Mouse (Mus musculus) thymus, postnatal 14 days (tissue): ENCODE results near the gene Rexo2.
"Not testable (repeated sequence)": the region's sequence is repeated elsewhere in the genome, so short reads cannot be mapped to it uniquely, and the experiment has no call there.

Experiments
- DNase-seq: peaks from one replicate; pipeline ENCODE4 v3.0.0; 2021

Rexo2 gene

DNA sequence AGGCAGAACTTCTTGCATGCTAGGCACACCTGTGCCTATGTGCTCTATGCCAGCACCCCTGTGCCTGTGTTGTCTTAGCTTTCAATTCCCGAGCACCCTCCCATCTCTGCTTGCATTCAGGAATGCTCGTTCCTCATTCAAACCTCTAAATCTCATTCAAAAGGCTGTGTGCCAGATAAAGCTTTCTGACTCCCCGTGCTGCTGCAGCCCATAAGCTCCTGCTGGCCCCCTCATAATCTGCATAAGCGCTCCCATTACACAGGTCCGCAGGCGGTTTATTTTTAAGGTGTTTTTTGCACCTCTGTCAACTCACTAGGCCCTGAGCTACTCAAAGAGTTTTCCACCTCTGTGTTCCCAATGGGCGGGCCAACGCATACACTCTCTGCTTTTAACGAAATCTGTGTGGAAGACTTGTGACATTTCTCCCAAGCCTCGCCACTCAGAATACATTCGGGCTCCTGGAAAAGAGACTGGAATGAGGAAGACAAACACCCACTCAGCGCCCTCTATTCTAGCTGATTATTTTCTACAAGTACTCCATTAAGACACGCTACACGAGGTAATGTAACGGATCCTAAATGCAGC lies 7.9 kb downstream of the Rexo2 start:
- no peak for DNase-seq

DNA sequence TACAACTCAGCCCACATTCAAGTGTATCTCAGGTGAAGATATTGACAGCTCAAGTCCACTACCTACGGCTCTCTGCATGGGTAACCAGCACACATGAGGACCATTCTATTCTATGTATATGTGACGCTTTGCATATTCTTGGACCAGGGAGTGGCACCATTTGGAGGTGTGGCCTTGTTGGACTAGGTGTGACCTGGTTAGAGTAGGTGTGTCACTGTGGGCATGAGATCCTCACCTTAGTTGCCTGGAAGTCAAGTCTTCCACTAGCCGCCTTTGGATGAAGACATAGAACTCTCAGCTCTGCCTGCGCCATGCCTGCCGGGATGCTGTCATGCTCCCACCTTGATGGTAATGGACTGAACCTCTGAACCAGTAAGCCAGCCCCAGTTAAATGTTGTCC lies 13.0 kb downstream of the Rexo2 start:
- not testable (repeated sequence) for DNase-seq

DNA sequence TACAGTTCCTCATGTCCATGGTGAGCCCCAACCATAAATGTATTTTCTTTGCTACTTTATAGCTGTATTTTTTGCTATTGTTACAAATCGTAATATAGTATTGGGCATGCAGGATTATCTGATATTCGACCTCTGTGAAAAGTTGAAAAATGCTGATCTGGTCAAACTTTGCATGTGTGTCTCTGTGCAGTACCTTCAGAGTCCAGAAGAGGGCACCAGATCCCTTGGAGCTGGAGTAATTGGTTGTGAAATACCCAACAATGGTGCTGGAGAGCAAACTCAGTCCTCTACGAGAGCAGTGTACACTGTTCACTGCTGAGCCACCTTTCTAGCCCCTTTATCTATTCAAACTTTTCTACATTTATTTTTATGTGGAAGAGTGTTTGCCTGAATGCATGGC lies 13.6 kb downstream of the Rexo2 start:
- DNase-seq, result peak; percentile 70

DNA sequence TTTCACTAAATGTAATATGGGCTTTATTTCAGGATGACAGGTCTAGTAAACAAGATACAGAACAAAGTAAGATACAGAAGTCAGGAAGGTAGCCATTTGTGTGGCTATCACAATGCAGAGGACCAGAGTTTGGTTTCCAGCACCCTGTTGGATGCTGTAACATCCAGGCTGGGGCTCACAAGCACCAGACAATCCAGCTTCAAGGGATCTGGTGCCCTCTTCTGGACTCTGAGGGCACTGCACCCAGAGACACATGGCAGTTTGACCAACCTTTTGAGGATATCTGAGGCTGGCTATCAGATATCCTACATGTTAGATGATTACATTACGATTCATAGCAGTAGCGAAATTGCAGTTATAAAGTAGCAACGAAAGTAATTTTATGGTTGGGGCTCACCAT lies 14.8 kb downstream of the Rexo2 start:
- peak; percentile 13 for DNase-seq

DNA sequence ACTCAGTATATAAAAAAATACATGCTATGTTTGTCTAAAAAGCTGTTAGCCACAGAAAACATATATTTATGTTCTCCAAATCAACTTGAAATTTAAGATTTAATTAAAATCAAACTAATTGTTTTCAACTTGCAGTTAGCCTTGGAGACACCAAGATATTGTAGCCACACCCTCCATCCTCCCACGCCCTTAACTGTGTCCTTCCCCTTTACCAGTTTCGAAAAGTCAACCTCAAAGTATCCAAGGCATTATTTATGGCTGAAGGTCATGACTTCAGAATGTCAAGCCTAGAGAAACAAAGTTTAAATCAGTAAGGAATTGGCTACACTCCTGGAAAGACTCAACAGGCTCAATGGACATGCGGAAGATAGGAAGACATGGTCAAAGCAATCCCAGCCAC lies 18.9 kb downstream of the Rexo2 start:
- no peak for DNase-seq

DNA sequence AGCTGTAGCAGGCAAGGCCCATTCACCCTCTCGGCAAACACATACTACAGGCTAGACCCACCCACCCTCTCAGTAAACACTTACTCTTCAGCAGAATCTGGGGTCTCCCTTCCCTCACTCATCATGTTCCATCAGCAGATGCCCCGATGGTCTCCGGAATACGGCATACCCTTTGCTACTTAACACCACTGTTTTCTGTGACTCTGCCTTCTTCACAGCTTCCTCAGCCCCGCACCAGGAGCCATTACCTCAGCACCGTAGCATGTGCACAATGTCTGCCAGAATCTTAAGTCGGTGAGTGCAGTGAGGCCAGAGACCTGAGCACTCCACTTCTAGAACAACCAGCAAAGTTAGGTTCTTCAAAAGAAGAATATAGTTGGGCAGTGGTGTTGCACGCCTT lies 19.7 kb downstream of the Rexo2 start:
- DNase-seq, result no peak

DNA sequence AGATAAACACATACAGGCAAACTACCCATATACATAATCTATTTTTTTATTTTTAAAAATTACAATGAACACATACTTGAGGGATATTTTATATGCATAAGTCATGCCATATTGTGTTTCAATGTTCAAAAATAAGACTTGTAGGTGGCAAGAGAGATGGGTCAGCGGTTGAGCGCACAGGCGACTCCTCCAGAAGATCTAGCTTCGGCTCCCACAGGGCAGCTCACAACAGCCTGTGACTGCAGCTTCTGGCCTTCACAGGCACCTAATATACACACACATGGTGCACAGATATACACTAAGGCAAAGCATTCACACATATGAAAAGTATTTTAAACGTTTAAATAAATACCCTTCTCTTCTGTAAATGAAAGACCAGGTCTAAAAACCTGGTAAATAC lies 21.0 kb downstream of the Rexo2 start:
- no peak for DNase-seq

DNA sequence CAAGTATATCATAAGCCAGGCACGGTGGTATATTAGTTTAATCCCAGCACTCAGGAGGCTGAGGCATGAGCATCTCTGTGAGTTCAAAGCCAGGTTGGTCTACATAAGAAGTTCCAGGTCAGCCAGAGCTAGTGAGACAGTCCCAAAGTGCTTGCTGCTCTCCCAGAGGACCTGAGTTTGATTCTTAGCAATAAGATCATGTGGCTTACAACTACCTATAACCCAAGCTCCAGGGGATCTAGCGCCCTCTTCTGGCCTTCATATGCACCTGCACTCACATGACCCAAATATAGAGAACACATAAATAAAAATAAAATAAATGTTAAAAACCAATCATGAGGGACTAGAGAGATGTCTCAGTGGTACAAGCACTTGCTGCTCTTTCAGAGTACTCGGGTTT lies 21.5 kb downstream of the Rexo2 start:
- DNase-seq, result peak; percentile 18

DNA sequence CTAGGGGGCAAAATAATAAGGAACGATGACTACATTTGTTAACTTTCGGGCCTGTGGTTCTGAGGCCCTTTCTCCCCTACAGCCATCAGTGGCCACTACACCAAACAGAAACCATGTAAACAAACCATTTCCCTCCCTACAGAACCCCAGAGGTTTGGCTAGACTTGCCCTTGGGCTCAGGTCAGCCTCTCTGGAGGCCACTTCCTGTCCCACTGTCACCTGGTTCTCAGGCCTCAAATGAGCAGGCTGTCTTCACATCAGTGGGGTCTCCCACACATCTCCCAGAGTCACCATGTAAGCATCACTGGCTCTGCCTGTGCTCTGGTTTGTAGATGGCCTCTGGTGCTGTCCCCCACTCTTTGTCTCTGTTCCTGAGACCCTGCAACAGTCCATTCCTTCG lies 24.5 kb downstream of the Rexo2 start:
- no peak for DNase-seq

DNA sequence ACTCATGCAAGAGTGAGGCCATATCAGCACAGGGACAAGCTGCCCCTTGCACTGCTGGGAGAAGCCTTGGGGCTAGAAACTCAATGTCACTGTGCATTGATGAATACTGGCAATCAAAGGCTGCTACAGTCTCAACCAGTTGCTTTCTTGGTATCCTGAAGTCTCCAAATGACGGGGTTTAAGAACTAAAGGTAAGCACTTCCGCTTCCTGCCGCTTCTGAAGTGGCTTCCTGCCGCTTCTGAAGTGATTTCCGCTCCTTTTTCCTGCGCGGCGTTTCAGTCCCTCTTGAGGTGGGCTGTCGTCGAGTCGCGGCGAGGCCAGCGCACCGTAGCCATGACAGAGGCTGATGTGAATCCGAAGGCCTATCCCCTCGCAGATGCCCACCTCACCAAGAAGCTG lies 30.4 kb downstream of the Rexo2 start:
- DNase-seq, result peak; percentile 24

DNA sequence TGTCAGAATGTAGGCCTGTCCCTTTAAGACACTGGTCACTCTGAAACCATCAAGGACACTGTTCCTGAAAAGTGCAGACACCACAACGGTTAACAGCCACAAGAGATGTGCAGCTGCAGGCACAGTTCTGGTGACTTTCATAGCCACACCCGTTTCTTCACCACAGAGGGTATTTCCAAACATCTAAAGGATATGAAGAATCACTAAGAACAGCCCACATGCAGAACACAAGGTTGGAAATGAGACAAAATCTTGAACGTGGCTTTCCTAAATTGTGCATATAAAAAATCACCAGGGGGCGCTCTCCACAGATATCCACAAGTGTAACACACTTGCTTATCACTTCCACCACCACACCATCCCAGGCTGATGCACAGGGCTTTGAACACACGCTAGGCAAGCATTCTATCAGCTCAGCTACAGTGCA lies 32.6 kb downstream of the Rexo2 start:
- DNase-seq, result peak; percentile 53

DNA sequence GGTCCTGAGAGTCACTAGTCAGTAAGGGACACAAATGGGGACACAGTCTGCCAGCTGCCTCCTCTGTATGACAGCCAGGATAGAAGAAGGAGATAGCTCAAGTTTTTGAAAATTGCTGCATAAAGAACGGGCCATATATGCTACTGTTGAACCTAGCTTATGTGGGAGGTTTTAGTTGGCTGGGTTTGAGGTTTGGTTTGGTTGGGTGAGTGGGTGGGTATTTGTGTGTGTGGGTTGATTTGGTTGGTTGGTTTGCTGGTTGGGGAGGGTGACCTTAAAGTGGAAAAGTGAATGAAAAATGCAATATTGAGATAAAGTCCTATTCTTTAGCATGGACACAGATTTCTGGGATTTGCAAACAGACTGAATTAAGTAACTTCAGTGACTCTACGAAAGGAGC lies 35.6 kb downstream of the Rexo2 start:
- no peak for DNase-seq

DNA sequence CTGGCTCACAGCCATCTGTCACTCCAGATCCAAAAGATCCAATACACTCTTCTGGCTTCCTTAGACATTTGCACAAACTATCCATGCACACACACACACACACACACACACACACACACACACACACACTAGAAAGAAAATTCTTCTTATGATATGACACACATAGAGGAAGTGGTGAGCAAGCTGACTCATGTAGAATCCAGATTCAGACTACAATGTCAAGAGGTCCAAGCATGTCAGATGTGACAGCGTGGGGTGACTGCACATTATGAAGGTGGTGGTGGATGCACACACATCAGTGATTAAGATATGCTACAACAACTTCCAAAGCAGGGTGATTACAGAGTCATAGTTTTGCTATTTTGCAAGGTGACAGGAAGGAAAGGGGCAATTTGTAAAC lies 36.5 kb downstream of the Rexo2 start:
- no peak for DNase-seq

DNA sequence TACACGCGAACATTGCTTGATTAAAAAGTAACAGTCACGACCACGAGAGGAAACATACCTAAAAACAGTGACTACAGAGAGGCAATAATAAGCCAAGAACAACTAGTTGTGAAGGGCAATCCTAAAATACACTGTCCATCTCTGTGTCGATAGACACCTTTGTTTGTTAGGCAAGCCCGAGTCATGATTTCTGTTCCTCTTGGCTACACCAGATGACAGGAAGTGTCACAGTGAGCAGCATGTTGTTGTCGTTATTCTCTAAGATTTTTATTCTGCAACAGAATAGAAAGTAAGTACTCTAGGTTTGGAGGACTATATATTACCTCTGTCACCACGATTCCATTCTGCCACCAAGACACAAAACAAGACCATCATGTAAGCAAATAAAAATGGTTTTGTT lies 48.0 kb downstream of the Rexo2 start:
- no peak for DNase-seq

DNA sequence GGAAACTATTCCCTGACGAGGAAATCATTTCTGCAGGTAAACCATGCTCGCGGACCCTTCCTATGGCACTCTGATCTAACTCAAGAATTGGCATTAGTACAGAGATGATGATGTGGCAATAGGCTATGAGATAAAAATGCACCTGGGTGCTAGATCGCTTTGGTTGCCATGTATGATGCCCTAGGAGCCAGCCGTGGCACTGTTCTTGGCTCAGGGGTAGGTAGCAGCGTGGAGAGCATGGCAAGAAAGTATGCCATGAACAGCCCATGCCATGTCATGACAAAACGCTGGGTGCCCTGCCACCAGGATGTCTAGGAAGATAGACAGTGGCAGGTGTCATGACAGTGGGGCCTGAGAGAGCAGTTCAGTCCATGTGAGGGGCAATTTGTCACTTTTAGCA lies 53.2 kb downstream of the Rexo2 start:
- no peak for DNase-seq

DNA sequence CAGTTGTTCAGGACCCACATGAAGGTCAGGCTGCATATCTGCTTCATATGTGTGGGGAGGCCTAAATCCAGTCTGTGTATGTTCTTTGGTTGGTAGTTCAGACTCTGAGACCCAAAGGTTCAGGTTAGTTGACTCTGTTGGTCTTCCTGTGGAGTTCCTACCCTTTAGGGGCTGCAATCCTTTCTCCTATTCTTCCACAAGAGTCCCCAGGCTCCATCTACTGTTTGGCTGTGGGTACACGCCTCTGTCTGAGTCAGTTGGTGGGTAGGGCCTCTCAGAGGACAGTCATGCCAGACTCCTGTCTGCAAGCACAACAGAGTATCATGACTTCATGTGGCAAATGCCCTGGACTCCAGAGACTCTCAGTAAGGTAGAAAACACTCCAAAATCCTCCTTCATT lies 57.2 kb downstream of the Rexo2 start:
- DNase-seq, result no peak

DNA sequence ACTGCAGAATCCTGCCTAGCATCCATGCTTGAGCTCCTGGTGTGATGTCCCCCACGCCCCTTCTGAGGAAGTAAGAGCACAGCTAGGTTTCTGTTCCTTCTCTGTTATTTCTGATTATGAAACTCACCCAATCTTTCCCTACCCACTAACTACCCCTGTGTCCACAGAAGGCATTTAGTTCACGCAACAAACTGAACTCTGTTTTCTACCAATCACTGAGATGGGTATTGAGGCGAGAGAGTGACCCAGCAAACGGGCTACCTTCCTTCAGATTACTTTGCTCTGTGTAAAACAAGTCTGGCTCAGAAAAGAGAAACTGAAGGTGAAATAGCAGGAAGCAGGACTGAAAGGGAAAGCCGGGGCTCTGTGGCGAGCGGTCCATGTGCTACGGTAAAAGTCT lies 58.0 kb downstream of the Rexo2 start:
- DNase-seq, result no peak

DNA sequence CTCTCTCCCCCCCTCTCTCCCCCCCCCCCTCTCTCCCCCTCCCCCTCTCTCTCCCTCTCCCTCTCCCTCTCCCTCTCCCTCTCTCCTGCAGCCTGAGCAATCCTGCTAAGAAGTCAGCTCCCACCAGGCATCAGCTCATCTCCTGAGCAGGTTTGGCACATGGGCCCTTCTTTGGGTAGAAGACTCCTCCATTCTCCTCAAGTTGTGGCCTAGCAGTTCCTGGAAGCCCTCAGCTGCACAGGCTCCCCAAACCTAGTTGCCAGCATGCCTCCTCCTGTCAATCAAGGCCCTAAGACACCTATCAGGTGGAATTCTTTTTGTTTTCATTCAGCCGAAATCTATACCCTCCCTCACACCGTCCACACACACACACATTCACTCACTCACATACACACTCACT lies 58.9 kb downstream of the Rexo2 start:
- DNase-seq, result no peak

DNA sequence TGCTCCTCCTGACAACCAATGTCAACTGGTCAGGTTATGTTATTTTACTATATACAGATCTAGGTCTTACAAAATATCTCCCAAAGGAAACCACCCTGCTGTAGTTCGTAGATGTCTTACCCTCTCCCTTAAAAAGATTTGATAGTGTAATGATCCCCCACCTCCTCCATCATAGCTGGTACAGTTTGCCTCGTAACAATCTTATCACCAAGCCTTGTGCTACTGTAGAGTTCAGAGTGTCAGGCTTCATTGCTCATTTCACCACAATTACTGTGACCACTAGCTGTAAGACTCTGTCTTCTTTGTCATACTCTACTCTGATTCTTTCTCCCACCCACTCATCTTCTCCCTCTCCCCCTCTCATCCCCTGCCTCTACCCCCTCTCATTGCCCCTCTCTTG lies 59.4 kb downstream of the Rexo2 start:
- no peak for DNase-seq

DNA sequence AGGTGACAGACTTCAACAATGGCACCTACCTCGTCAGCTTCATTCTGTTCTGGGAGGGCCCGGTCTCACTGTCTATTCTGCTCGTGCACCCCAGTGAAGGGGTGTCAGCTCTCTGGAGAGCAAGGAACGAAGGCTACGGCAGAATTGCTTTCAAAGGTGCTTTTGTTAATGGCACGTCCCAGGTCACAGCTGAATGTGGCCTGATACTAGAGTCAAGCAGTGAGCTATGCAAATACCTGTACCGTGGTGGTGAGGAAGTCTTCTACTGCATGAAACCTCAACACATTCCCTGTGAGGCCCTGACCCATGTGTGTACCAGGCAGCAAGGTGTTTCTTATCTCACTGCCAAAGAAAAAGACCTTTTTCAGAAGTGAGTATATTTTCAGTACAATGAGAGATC lies 60.0 kb downstream of the Rexo2 start:
- no peak for DNase-seq

DNA sequence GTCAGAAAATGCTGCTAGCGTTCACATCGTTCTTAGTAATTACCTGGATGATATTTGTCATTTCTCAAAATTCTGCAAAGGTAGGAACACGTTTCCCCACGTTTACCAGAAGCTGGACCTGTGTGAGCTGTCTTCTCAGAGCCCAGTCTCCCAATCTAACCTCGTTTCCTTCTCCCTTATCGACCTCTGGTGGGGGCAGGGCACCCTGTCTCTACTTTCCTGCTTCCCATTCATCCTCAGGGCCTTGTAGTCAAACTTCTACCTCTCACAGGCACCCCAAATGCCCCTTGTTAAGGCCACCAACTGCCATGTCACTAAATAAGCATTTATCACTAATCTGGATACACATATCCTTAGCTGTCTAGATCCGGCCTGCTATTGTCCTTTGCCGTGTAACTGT lies 61.6 kb downstream of the Rexo2 start:
- DNase-seq, result no peak
